Comparison of ENCODE assay signal across 13 mouse cellular contexts in the genomic region with DNA sequence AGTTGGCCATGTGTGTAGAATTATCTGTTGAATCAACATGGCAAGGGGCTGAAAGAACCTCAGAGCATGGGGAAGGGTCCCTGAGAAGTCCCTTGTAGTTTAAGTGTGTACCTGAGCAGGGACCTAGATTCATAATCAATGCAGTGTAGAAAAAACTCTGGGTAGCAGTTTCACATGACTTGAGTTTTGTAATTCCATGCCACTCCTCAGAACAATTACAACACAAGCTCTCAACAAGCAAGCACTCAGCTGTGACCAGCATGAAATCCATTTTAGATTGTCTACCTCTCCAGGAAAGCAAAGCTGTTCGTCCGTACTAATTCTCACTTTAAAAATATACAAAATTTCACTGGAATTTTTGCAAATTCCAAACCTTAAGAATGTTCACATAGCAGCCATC. TPM values are rescaled to one million over a fixed set of nuclear protein-coding genes. Genes with fewer than 3 reads are reported as not detected.
DNase-seq lines count a peak whose midpoint lies in the region; ATAC-seq and TF ChIP-seq lines count a peak whose summit lies in the region.
"Had no signal": no experiment of that assay in that cellular context is flagged by ENCODE, and none has a peak within 500 bp of the region (broad histone marks: within the 10 kb centered on the region; RNA-seq: fewer than 3 reads in every experiment).

No protein-coding gene starts in this region.

- H3K4me1 ChIP-seq in bone marrow macrophage, adult 2 months (ENCODE audit: control insufficient read depth, insufficient read depth, low read length) = peaks cover 58% of the 10 kb centered on the region
- H3K4me1 ChIP-seq in embryonic facial prominence, embryonic 13.5 days = peaks cover 61% of the 10 kb centered on the region
- peaks cover 25% of the 10 kb centered on the region for H3K4me1 ChIP-seq in heart, adult 2 months (ENCODE audit: control insufficient read depth, insufficient read depth, low read length)
- H3K4me1 ChIP-seq: liver, embryonic 15.5 days; megakaryocyte, embryonic 14.5 days had no signal

- H3K27me3 ChIP-seq in embryonic facial prominence, embryonic 13.5 days = no peaks in the 10 kb centered on the region
- H3K27me3 ChIP-seq in heart, adult 2 months (ENCODE audit: control insufficient read depth, insufficient read depth, low read length) = no peaks in the 10 kb centered on the region
- H3K27me3 ChIP-seq: heart, embryonic 12.5 days; liver, embryonic 15.5 days had no signal

- no peak for TF ChIP-seq POLR2A in bone marrow macrophage, adult 2 months (IDR thresholded peaks at IDR 0.05; ENCODE audit: borderline replicate concordance, low read depth, low read length)
- TF ChIP-seq POLR2A in heart, adult 2 months (IDR thresholded peaks at IDR 0.05; ENCODE audit: insufficient read depth, low read depth, low read length) = no peak

- no peak for TF ChIP-seq EP300 in heart, adult 2 months (IDR thresholded peaks at IDR 0.05; ENCODE audit: insufficient read depth, low read depth, low read length)

- TF ChIP-seq CTCF in layer of hippocampus, adult 2 months (conservative IDR thresholded peaks at IDR 0.05) = no peak
- no peak for TF ChIP-seq CTCF in bone marrow macrophage, adult 2 months (IDR thresholded peaks at IDR 0.05; ENCODE audit: low read depth, low read length)
- no peak for TF ChIP-seq CTCF in heart, adult 2 months (IDR thresholded peaks at IDR 0.05)

- no peak for ATAC-seq in embryonic facial prominence, embryonic 13.5 days (ENCODE audit: insufficient number of reproducible peaks, insufficient read depth, low FRiP score, low TSS enrichment, low read depth)
- ATAC-seq: forebrain, postnatal 0 days had no signal

- 0 out of 2 replicates have a peak overlapping the region, but pooled peaks have one; percentile 19 for H3K4me2 ChIP-seq in embryonic facial prominence, embryonic 13.5 days
- H3K4me2 ChIP-seq: heart, embryonic 12.5 days; liver, embryonic 15.5 days had no signal

- H3K9me3 ChIP-seq in embryonic facial prominence, embryonic 13.5 days = no peaks in the 10 kb centered on the region
- H3K9me3 ChIP-seq: heart, embryonic 12.5 days; liver, embryonic 15.5 days; megakaryocyte, embryonic 14.5 days had no signal

- H3K36me3 ChIP-seq in embryonic facial prominence, embryonic 13.5 days = peaks cover 18% of the 10 kb centered on the region
- H3K36me3 ChIP-seq in heart, adult 2 months (ENCODE audit: control insufficient read depth, insufficient read depth, low read length) = peaks cover 39% of the 10 kb centered on the region
- H3K36me3 ChIP-seq: liver, embryonic 15.5 days had no signal

- H3K79me2 ChIP-seq in heart, adult 2 months (replicated peaks; ENCODE audit: control insufficient read depth, insufficient read depth, low read length) = peaks cover 7% of the 10 kb centered on the region; the same call in 1 of the 2 replicates

- 57% methylated on average over 2 of the region's 2 CpGs for WGBS in embryonic facial prominence, embryonic 13.5 days
- WGBS in heart, adult 2 months = 85% methylated on average over 2 of the region's 2 CpGs

- intact Hi-C loops in heart, adult 2 months (cut with DNase I) = no loop called here

- peak overlapping the region; percentile 73; the same call in 1 of the 2 replicates for H3K27ac ChIP-seq in layer of hippocampus, adult 2 months
- peak overlapping the region; percentile 40 for H3K27ac ChIP-seq in bone marrow macrophage, adult 2 months (ENCODE audit: insufficient read depth, low read depth, low read length)
- peak overlapping the region; percentile 82 for H3K27ac ChIP-seq in embryonic facial prominence, embryonic 13.5 days
- H3K27ac ChIP-seq in heart, adult 2 months = no peak overlapping the region; the same call in 1 of the 2 replicates
- H3K27ac ChIP-seq: liver, embryonic 15.5 days had no signal

- no peak overlapping the region for H3K9ac ChIP-seq in embryonic facial prominence, embryonic 13.5 days
- H3K9ac ChIP-seq in heart, adult 2 months (ENCODE audit: low read depth, low read length) = no peak overlapping the region
- H3K9ac ChIP-seq: forebrain, postnatal 0 days; heart, embryonic 12.5 days; liver, embryonic 15.5 days had no signal

- DNase-seq in layer of hippocampus, adult 2 months (ENCODE audit: low spot score in 2 of 2) = no peak
- DNase-seq in layer of hippocampus, adult 11-12 months (ENCODE audit: low spot score) = no peak
- DNase-seq in lung, postnatal 36 days = peak; percentile 74
- DNase-seq in thymus, postnatal 10 days (ENCODE audit: low spot score in 2 of 2) = no peak
- DNase-seq in heart, adult 2 months = no peak
- DNase-seq: cerebellum, adult 2 months; forebrain, postnatal 0 days; heart, postnatal 36 days had no signal

- H3K4me3 ChIP-seq in layer of hippocampus, adult 2 months = no peak overlapping the region
- H3K4me3 ChIP-seq in bone marrow macrophage, adult 2 months (ENCODE audit: insufficient read depth, low read length) = no peak overlapping the region
- H3K4me3 ChIP-seq in embryonic facial prominence, embryonic 13.5 days = no peak overlapping the region
- H3K4me3 ChIP-seq in heart, adult 2 months = no peak overlapping the region
- H3K4me3 ChIP-seq: heart, embryonic 12.5 days; liver, embryonic 15.5 days; megakaryocyte, embryonic 14.5 days had no signal

RNA-seq across cellular contexts. Expression of gene Rgmb, which starts 20.9 kb away (rescaled TPM):
- total RNA-seq in layer of hippocampus, adult 2 months (2021) = 10 to 100 TPM; 74.0 to 79.9 TPM
- polyA plus RNA-seq in bone marrow macrophage, adult 2 months (2012; ENCODE audit: insufficient read depth, insufficient read length, missing spikeins) = 12.6 and 14.5 TPM in 2 replicates
- 14.3 and 18.8 TPM in 2 replicates for polyA plus RNA-seq in embryonic facial prominence, embryonic 13.5 days (2015; fragmentation: Nextera tagmentation; extraction: Ambion mirVana)
- 10 to 100 TPM; 21.7 to 25.5 TPM for total RNA-seq in heart, adult 2 months (2021)
- 17.2 and 19.5 TPM in 2 replicates for polyA plus RNA-seq in heart, adult 2 months (2012; rRNA removed)
